Mouse (Mus musculus) limb, embryonic 13.5 days (tissue): ENCODE data around the gene Clic1. TPM values are rescaled to one million over a fixed set of nuclear protein-coding genes. Genes with fewer than 3 reads are reported as not detected.

Source experiments
- ATAC-seq: fragments of 200-750 bp; cut with Nextera tagmentation; 2 replicates; pipeline ENCODE4 v1.8.0; 2017; ENCODE audit warnings: low read depth, moderate number of reproducible peaks, moderate TSS enrichment; ENCODE audit not compliant: low FRiP score
- H3K27ac ChIP-seq: fragments of 300-500 bp; sonication (generic); 2 replicates; pipeline ENCODE4 v1.5.1; 2015; ENCODE audit warnings: inconsistent platforms, mild to moderate bottlenecking, moderate library complexity
- H3K27me3 ChIP-seq: fragments of 300-500 bp; sonication (generic); 2 replicates; pipeline ENCODE4 v1.6.1; 2015; ENCODE audit warnings: mild to moderate bottlenecking, inconsistent platforms
- H3K36me3 ChIP-seq: fragments of 300-500 bp; sonication (generic); 2 replicates; pipeline ENCODE4 v1.6.1; 2015; ENCODE audit warnings: inconsistent platforms, mild to moderate bottlenecking, moderate library complexity
- H3K4me1 ChIP-seq: fragments of 300-500 bp; sonication (generic); 2 replicates; pipeline ENCODE4 v1.6.1; 2015; ENCODE audit warnings: inconsistent platforms
- H3K4me2 ChIP-seq: fragments of 300-500 bp; sonication (generic); replicated peaks from 2 replicates; pipeline ENCODE4 v1.6.1; 2015; ENCODE audit warnings: inconsistent platforms, mild to moderate bottlenecking, moderate library complexity
- H3K4me3 ChIP-seq: fragments of 300-500 bp; sonication (generic); 2 replicates; pipeline ENCODE4 v1.5.1; 2015; ENCODE audit warnings: moderate library complexity, mild to moderate bottlenecking, inconsistent platforms
- H3K9ac ChIP-seq: fragments of 300-500 bp; sonication (generic); 2 replicates; pipeline ENCODE4 v1.6.1; 2015; ENCODE audit warnings: mild to moderate bottlenecking, inconsistent platforms
- H3K9me3 ChIP-seq: fragments of 300-500 bp; sonication (generic); 2 replicates; pipeline ENCODE4 v1.6.1; 2016; ENCODE audit warnings: inconsistent platforms
- WGBS: fragments of 180-500 bp; shearing (Covaris S2); methylation state at CpG from one replicate; pipeline ENCODE4 v1.1.7; 2015; 5-methylcytosine and 5-hydroxymethylcytosine counted together
- polyA plus RNA-seq: library from polyadenylated mRNA; unstranded; fragments of >200 nt; fragmentation: Nextera tagmentation; extraction: Ambion mirVana; gene quantifications from 2 replicates; pipeline ENCODE4 v1.2.1, GENCODE M21; 2015

Clic1 gene
- polyA plus RNA-seq, 1 experiment from 2014 or later = 266 TPM

DNA sequence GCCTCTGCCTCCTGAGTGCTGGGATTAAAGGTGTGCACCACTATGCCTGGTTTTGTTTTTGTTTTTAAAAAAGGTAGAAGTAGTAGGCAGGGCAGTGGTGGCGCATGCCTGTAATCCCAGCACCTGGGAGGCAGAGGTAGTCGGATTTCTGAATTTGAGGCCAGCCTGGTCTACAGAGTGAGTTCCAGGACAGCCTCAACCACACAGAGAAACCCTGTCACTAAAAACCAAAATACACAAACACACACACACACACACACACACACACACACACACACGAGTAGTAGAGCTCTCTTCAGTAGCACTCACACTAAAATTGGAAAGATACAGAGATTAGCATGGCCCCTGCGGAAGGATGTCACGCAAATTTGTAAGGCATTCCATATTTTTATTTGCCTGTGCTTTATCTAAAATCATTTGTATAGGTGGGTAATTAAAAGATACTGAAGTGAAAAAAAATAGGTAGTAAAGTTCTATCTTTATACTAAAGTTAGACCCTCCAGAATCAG lies 780 bp upstream of the Clic1 start:
- no peaks in the 10 kb centered on the region for H3K27me3 ChIP-seq
- no peak overlapping the region for H3K9ac ChIP-seq
- peak overlapping the region; percentile 98 for H3K27ac ChIP-seq
- peak overlapping the region; percentile 68; the same call in 1 of the 2 replicates for H3K4me3 ChIP-seq
- 76% methylated on average over 5 of the region's 5 CpGs for WGBS
- no peaks in the 10 kb centered on the region for H3K9me3 ChIP-seq
- ATAC-seq = no peak
- H3K4me2 ChIP-seq = peak overlapping the region; percentile 90
- peaks cover 20% of the 10 kb centered on the region for H3K36me3 ChIP-seq
- H3K4me1 ChIP-seq = peaks cover 56% of the 10 kb centered on the region

DNA sequence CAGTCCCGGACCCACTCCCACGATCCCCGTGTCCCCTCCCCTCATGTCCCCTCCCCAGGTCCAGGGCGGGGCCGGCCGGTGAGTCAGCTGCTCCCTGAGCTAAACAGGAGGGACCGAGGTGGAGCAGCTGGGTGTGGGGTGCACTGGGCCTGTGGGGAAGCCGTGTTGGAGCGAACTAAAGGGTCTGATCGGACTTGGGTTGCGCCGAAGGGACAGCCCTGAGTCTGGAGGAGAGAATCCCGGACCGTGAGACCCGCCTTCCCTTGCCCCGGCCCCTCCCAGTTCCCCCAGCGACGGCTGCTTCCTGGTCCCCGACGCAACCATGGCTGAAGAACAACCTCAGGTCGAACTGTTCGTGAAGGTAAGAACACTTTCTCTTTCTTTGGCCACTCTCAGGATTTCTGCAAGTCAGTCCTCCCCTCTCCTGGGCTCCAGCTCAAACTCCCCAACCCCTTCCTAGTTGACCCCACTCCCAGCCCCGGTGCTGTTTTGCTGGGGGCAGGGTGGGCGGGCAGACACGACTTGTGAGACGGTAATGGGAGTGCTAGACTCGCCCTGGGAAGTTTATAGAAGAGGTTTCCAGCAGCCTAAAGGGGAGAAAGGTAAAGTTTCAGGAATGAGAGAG lies 472 bp downstream of the Clic1 start:
- Histone ChIP-seq H3K9ac (peak overlapping the region; percentile 86), H3K27ac (peak overlapping the region; percentile 98), H3K4me2 (peak overlapping the region; percentile 90), H3K4me1 (peaks cover 49% of the 10 kb centered on the region), H3K4me3 (peak overlapping the region; percentile 68), H3K36me3 (peaks cover 31% of the 10 kb centered on the region), H3K27me3 (no peaks in the 10 kb centered on the region), H3K9me3 (no peaks in the 10 kb centered on the region)
- WGBS = under 1% methylated on average over 27 of the region's 27 CpGs
- ATAC-seq = peak; percentile 5; the same call in 1 of the 2 replicates

- H3K36me3 ChIP-seq = peaks cover 43% of the 10 kb centered on the region
- peak overlapping the region; percentile 86 for H3K9ac ChIP-seq
- 1% methylated on average over 21 of the region's 21 CpGs for WGBS
- H3K27me3 ChIP-seq = no peaks in the 10 kb centered on the region
- ATAC-seq = no peak; the same call in 1 of the 2 replicates
- peak overlapping the region; percentile 68 for H3K4me3 ChIP-seq
- peaks cover 40% of the 10 kb centered on the region for H3K4me1 ChIP-seq
- H3K4me2 ChIP-seq = peak overlapping the region; percentile 90
- peak overlapping the region; percentile 98 for H3K27ac ChIP-seq
- H3K9me3 ChIP-seq = no peaks in the 10 kb centered on the region
These were observed 1.7 kb downstream of the Clic1 start for GRCm38 (mm10) chr17:35051156-35052086.

DNA sequence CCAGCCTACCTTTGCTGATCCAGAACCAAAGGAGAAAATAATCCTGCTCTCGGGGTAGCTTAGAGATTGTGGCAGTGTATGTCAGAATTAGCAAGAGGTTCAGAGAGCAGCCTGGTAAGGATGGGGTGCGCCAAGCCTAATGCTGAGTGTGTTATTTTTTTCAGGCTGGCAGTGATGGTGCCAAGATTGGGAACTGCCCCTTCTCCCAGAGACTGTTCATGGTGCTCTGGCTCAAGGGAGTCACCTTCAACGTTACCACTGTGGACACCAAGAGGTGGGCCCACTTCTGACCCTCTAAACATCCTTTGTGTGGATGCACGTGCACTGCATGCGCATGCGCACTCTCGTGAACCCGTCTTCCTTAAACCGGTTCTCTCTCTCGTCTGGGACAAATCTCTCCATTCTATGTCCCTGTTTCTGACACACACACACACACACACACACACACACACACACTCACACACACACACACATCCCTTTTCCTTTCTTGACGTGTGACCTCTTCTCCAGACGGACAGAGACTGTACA lies 2.6 kb downstream of the Clic1 start:
- ATAC-seq = no peak
- 87% methylated on average over 12 of the region's 12 CpGs for WGBS

DNA sequence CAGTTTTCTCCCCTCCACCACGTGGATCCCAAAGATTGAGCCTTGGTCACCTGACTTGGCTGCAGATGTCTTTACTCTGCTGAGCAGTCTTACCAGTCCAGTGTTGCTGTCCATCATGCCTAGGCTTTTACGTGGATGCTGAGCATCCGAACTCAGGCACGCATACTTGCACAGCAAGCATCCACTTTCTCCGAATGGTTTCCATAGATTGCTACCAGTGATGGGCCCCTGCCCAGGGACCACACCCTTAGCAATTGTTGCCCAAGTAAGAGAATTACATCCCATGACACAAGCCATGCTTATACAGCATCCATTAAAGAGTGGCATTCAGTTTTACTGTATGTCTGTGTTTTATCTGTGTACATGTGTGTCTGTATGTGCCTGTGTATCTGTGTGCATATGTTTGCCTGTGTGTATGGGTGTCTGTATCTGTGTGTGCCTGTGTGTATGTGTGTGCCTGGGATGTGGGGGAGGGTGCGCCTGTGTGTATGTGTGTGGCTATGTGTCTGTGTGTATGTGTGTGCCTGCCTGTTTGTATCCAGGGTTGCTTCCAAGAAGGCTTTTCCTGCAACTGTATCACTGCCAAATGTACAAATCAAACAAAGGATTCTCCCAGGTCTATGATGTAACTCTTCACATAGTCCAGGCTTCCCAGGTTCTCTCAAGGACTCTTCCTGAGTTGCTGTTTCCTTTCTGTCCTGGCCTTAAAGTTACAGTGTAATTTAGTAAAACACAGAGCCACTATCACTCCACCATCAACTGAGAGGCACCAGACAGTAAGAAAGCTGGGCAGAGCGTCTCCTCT lies 6.1 kb downstream of the Clic1 start:
- Histone ChIP-seq H3K4me2 (no peak overlapping the region), H3K27ac (no peak overlapping the region), H3K9ac (no peak overlapping the region), H3K27me3 (no peaks in the 10 kb centered on the region), H3K4me3 (no peak overlapping the region), H3K9me3 (no peaks in the 10 kb centered on the region), H3K36me3 (peaks cover 68% of the 10 kb centered on the region), H3K4me1 (peaks cover 25% of the 10 kb centered on the region)
- 92% methylated on average over 7 of the region's 7 CpGs for WGBS
- no peak for ATAC-seq

More for the DNA sequence above, 2.6 kb downstream of the Clic1 start:
- Histone ChIP-seq H3K4me1 (peaks cover 34% of the 10 kb centered on the region), H3K27ac (peak overlapping the region; percentile 98), H3K9ac (peak overlapping the region; percentile 86), H3K4me3 (peak overlapping the region; percentile 68), H3K36me3 (peaks cover 51% of the 10 kb centered on the region), H3K27me3 (no peaks in the 10 kb centered on the region), H3K9me3 (no peaks in the 10 kb centered on the region), H3K4me2 (peak overlapping the region; percentile 90)

DNA sequence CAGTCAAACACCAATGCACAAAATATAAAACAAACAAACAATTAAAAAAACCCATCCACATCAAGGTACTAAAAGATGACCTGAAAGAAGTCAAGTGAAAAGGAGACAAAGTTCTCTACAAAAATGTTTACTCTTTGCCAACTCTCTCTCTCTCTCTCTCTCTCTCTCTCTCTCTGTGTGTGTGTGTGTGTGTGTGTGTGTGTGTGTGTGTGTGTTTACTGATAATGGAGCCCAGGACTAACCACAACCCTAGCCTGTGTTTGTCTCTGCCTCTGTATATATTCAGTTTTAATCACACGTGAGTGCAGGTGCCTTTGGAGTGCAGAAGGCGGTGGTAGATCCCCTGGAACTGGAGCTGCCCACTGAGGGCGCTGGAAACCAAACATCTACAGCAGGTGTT lies 7.3 kb downstream of the Clic1 start:
- whole genome bisulfite sequencing = 82% methylated on average over 3 of the region's 3 CpGs
- no peak overlapping the region for H3K4me3 ChIP-seq
- H3K27ac ChIP-seq = no peak overlapping the region
- peaks cover 77% of the 10 kb centered on the region for H3K36me3 ChIP-seq
- no peak overlapping the region for H3K9ac ChIP-seq
- no peak for ATAC-seq
- H3K9me3 ChIP-seq = no peaks in the 10 kb centered on the region
- H3K27me3 ChIP-seq = 0 out of 2 replicates have a peak, but pooled peaks cover 4% of the 10 kb centered on the region
- H3K4me1 ChIP-seq = peaks cover 29% of the 10 kb centered on the region
- no peak overlapping the region for H3K4me2 ChIP-seq

- Histone ChIP-seq H3K27ac (no peak overlapping the region), H3K9ac (no peak overlapping the region), H3K27me3 (peaks cover 9% of the 10 kb centered on the region), H3K4me1 (peaks cover 25% of the 10 kb centered on the region), H3K36me3 (peaks cover 77% of the 10 kb centered on the region), H3K4me2 (peak overlapping the region; percentile 99), H3K9me3 (no peaks in the 10 kb centered on the region), H3K4me3 (peak overlapping the region; percentile 64)
- WGBS = 66% methylated on average over 9 of the region's 9 CpGs
- no peak for ATAC-seq
These were observed 8.6 kb downstream of the Clic1 start for GRCm38 (mm10) chr17:35058316-35058715.

GRCm38 (mm10) chr17:35058911-35059892 lies 9.4 kb downstream of the Clic1 start, which contains the start of gene Ddah2:
TSS of gene Ddah2 (plus strand) at chr17:35059035.
- H3K9ac ChIP-seq = peak within 1 kb of the TSS; percentile 80
- H3K9me3 ChIP-seq = no peaks in the 10 kb centered on the region
- H3K27ac ChIP-seq = peak within 1 kb of the TSS; percentile 92
- peak; percentile 91 for ATAC-seq
- peak within 1 kb of the TSS; percentile 99 for H3K4me2 ChIP-seq
- peaks cover 73% of the 10 kb centered on the region for H3K36me3 ChIP-seq
- peak within 1 kb of the TSS; percentile 64 for H3K4me3 ChIP-seq
- WGBS = under 1% methylated on average over 57 of the region's 57 CpGs
- H3K27me3 ChIP-seq = peaks cover 18% of the 10 kb centered on the region
- peaks cover 28% of the 10 kb centered on the region for H3K4me1 ChIP-seq

DNA sequence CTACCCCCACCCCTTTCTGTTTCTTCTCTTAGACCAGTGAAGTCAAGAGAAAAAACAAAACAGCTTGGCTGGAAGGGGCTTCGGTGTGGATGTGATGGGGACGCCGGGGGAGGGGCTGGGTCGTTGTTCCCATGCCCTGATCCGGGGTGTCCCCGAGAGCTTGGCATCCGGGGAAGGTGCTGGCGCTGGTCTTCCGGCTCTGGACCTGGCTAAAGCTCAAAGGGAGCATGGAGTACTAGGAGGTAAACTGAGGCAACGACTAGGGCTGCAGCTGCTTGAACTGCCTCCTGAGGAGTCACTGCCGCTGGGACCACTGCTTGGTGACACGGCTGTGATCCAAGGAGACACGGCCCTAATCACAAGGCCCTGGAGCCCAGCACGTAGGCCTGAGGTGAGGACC lies 10.3 kb downstream of the Clic1 start:
- Histone ChIP-seq H3K9me3 (no peaks in the 10 kb centered on the region), H3K9ac (peak overlapping the region; percentile 80), H3K4me2 (peak overlapping the region; percentile 99), H3K4me1 (peaks cover 36% of the 10 kb centered on the region), H3K27me3 (peaks cover 27% of the 10 kb centered on the region), H3K36me3 (peaks cover 65% of the 10 kb centered on the region), H3K27ac (peak overlapping the region; percentile 92; the same call in 1 of the 2 replicates), H3K4me3 (peak overlapping the region; percentile 64)
- no peak for ATAC-seq
- 24% methylated on average over 14 of the region's 14 CpGs for WGBS

- Histone ChIP-seq H3K4me1 (peaks cover 43% of the 10 kb centered on the region), H3K27me3 (peaks cover 34% of the 10 kb centered on the region), H3K27ac (no peak overlapping the region), H3K4me2 (peak overlapping the region; percentile 99), H3K4me3 (peak overlapping the region; percentile 64), H3K9ac (peak overlapping the region; percentile 80), H3K36me3 (peaks cover 58% of the 10 kb centered on the region), H3K9me3 (no peaks in the 10 kb centered on the region)
- no peak for ATAC-seq
- 64% methylated on average over 22 of the region's 22 CpGs for WGBS
These were observed 11.1 kb downstream of the Clic1 start for GRCm38 (mm10) chr17:35060737-35061297.
